Mouse (Mus musculus) hindbrain, embryonic 15.5 days (tissue): ENCODE results near the gene Csnk1d. TPM values are rescaled to one million over a fixed set of nuclear protein-coding genes. Genes with fewer than 3 reads are reported as not detected.

Experiments used
- ATAC-seq: fragments of 200-750 bp; cut with Nextera tagmentation; 2 replicates; pipeline ENCODE4 v1.8.0; 2017; ENCODE audit warnings: low read depth, moderate number of reproducible peaks, moderate TSS enrichment; ENCODE audit not compliant: low FRiP score
- H3K27ac ChIP-seq: fragments of 300-500 bp; sonication (generic); replicated peaks from 2 replicates; pipeline ENCODE4 v1.5.1; 2015; ENCODE audit warnings: mild to moderate bottlenecking, inconsistent platforms
- H3K27me3 ChIP-seq: fragments of 300-500 bp; sonication (generic); 2 replicates; pipeline ENCODE4 v1.6.1; 2015; ENCODE audit warnings: control low read depth, inconsistent platforms
- H3K36me3 ChIP-seq: fragments of 300-500 bp; sonication (generic); 2 replicates; pipeline ENCODE4 v1.6.1; 2015; ENCODE audit warnings: control low read depth, inconsistent platforms
- H3K4me1 ChIP-seq: fragments of 300-500 bp; sonication (generic); replicated peaks from 2 replicates; pipeline ENCODE4 v1.6.1; 2015; ENCODE audit warnings: control low read depth, inconsistent platforms
- H3K4me2 ChIP-seq: fragments of 300-500 bp; sonication (generic); 2 replicates; pipeline ENCODE4 v1.6.1; 2015; ENCODE audit warnings: moderate library complexity, mild to moderate bottlenecking, inconsistent platforms
- H3K4me3 ChIP-seq: fragments of 300-500 bp; sonication (generic); 2 replicates; pipeline ENCODE4 v1.5.1; 2015; ENCODE audit warnings: mild to moderate bottlenecking, inconsistent platforms
- H3K9ac ChIP-seq: fragments of 300-500 bp; sonication (generic); 2 replicates; pipeline ENCODE4 v1.6.1; 2015; ENCODE audit warnings: inconsistent platforms
- H3K9me3 ChIP-seq: fragments of 300-500 bp; sonication (generic); 2 replicates; pipeline ENCODE4 v1.6.1; 2016; ENCODE audit warnings: control low read depth, inconsistent platforms
- WGBS: fragments of 180-500 bp; shearing (Covaris S2); methylation state at CpG from one replicate; pipeline ENCODE4 v1.1.7; 2015; 5-methylcytosine and 5-hydroxymethylcytosine counted together
- polyA plus RNA-seq: library from polyadenylated mRNA; unstranded; fragments of >200 nt; fragmentation: Nextera tagmentation; extraction: Ambion mirVana; gene quantifications from 2 replicates; pipeline ENCODE4 v1.2.1, GENCODE M21; 2015

Csnk1d gene
- polyA plus RNA-seq, 1 experiment from 2014 or later: 147 TPM

- Histone ChIP-seq H3K4me1 (peaks cover 25% of the 10 kb centered on the region; the same call in 1 of the 2 replicates), H3K4me3 (no peak overlapping the region), H3K9me3 (no peaks in the 10 kb centered on the region), H3K9ac (no peak overlapping the region), H3K4me2 (no peak overlapping the region), H3K27ac (no peak overlapping the region), H3K27me3 (no peaks in the 10 kb centered on the region), H3K36me3 (peaks cover 58% of the 10 kb centered on the region)
- no peak for ATAC-seq
These were observed 8.7 kb downstream of the Csnk1d start for GRCm38 (mm10) chr11:120982459-120982858.

- Histone ChIP-seq H3K9ac (no peak overlapping the region), H3K36me3 (peaks cover 60% of the 10 kb centered on the region), H3K4me2 (no peak overlapping the region), H3K4me3 (no peak overlapping the region), H3K27me3 (no peaks in the 10 kb centered on the region), H3K4me1 (0 out of 2 replicates have a peak, but pooled peaks cover 17% of the 10 kb centered on the region), H3K9me3 (no peaks in the 10 kb centered on the region), H3K27ac (no peak overlapping the region)
- 87% methylated on average over 4 of the region's 4 CpGs for WGBS
- ATAC-seq: no peak
These were observed 9.5 kb downstream of the Csnk1d start for GRCm38 (mm10) chr11:120981661-120982060.

- Histone ChIP-seq H3K9ac (no peak overlapping the region), H3K4me1 (peaks cover 10% of the 10 kb centered on the region; the same call in 1 of the 2 replicates), H3K9me3 (no peaks in the 10 kb centered on the region), H3K27me3 (no peaks in the 10 kb centered on the region), H3K36me3 (peaks cover 52% of the 10 kb centered on the region), H3K4me2 (no peak overlapping the region), H3K4me3 (no peak overlapping the region), H3K27ac (no peak overlapping the region)
- WGBS: 88% methylated on average over 9 of the region's 9 CpGs
- no peak for ATAC-seq
These were observed 10.6 kb downstream of the Csnk1d start for GRCm38 (mm10) chr11:120980427-120981035.

- H3K36me3 ChIP-seq: peaks cover 58% of the 10 kb centered on the region
- no peak for ATAC-seq
- WGBS: 84% methylated on average over 8 of the region's 8 CpGs
- H3K4me1 ChIP-seq: peaks cover 10% of the 10 kb centered on the region; the same call in 1 of the 2 replicates
- no peak overlapping the region for H3K27ac ChIP-seq
- H3K4me3 ChIP-seq: no peak overlapping the region
- no peak overlapping the region for H3K4me2 ChIP-seq
- H3K27me3 ChIP-seq: no peaks in the 10 kb centered on the region
- H3K9ac ChIP-seq: no peak overlapping the region
- H3K9me3 ChIP-seq: no peaks in the 10 kb centered on the region
These were observed 11.3 kb downstream of the Csnk1d start for GRCm38 (mm10) chr11:120979711-120980426.

- no peaks in the 10 kb centered on the region for H3K27me3 ChIP-seq
- no peaks in the 10 kb centered on the region; the same call in 1 of the 2 replicates for H3K4me1 ChIP-seq
- no peak overlapping the region for H3K4me2 ChIP-seq
- H3K36me3 ChIP-seq: peaks cover 76% of the 10 kb centered on the region
- H3K9me3 ChIP-seq: no peaks in the 10 kb centered on the region
- no peak for ATAC-seq
- no peak overlapping the region for H3K27ac ChIP-seq
- no peak overlapping the region for H3K4me3 ChIP-seq
- WGBS: 71% methylated on average over 6 of the region's 6 CpGs
- no peak overlapping the region for H3K9ac ChIP-seq
These were observed 17.8 kb downstream of the Csnk1d start for GRCm38 (mm10) chr11:120973318-120973717.

- WGBS: 92% methylated on average over 5 of the region's 5 CpGs
- Histone ChIP-seq H3K4me1 (no peaks in the 10 kb centered on the region; the same call in 1 of the 2 replicates), H3K4me3 (no peak overlapping the region), H3K36me3 (peaks cover 89% of the 10 kb centered on the region), H3K9ac (no peak overlapping the region), H3K27ac (no peak overlapping the region), H3K4me2 (no peak overlapping the region), H3K9me3 (no peaks in the 10 kb centered on the region), H3K27me3 (no peaks in the 10 kb centered on the region)
- no peak for ATAC-seq
These were observed 19.9 kb downstream of the Csnk1d start for GRCm38 (mm10) chr11:120971237-120971636.

GRCm38 (mm10) chr11:120969742-120970141 is 21.4 kb downstream of the Csnk1d start:
- WGBS: 94% methylated on average over 5 of the region's 5 CpGs
- Histone ChIP-seq H3K9me3 (no peaks in the 10 kb centered on the region), H3K4me3 (no peak overlapping the region), H3K4me2 (no peak overlapping the region), H3K27me3 (no peaks in the 10 kb centered on the region), H3K27ac (no peak overlapping the region), H3K36me3 (peaks cover 95% of the 10 kb centered on the region), H3K4me1 (peaks cover 4% of the 10 kb centered on the region; the same call in 1 of the 2 replicates), H3K9ac (no peak overlapping the region)
- ATAC-seq: no peak

- H3K4me2 ChIP-seq: no peak overlapping the region
- 89% methylated on average over 4 of the region's 4 CpGs for WGBS
- no peak overlapping the region for H3K9ac ChIP-seq
- H3K9me3 ChIP-seq: no peaks in the 10 kb centered on the region
- H3K27ac ChIP-seq: no peak overlapping the region
- no peaks in the 10 kb centered on the region for H3K27me3 ChIP-seq
- no peak overlapping the region for H3K4me3 ChIP-seq
- H3K4me1 ChIP-seq: peaks cover 8% of the 10 kb centered on the region; the same call in 1 of the 2 replicates
- ATAC-seq: no peak
- H3K36me3 ChIP-seq: peaks cover 96% of the 10 kb centered on the region
These were observed 25.5 kb downstream of the Csnk1d start for GRCm38 (mm10) chr11:120965587-120965986.

GRCm38 (mm10) chr11:120964195-120965157 is 26.7 kb downstream of the Csnk1d start:
- no peak overlapping the region for H3K4me3 ChIP-seq
- no peaks in the 10 kb centered on the region for H3K9me3 ChIP-seq
- no peak for ATAC-seq
- no peaks in the 10 kb centered on the region for H3K27me3 ChIP-seq
- H3K27ac ChIP-seq: no peak overlapping the region
- 65% methylated on average over 10 of the region's 10 CpGs for WGBS
- no peak overlapping the region for H3K9ac ChIP-seq
- peaks cover 86% of the 10 kb centered on the region for H3K36me3 ChIP-seq
- peaks cover 8% of the 10 kb centered on the region; the same call in 1 of the 2 replicates for H3K4me1 ChIP-seq
- no peak overlapping the region for H3K4me2 ChIP-seq

GRCm38 (mm10) chr11:120962909-120963308 is 28.2 kb downstream of the Csnk1d start:
- Histone ChIP-seq H3K9me3 (no peaks in the 10 kb centered on the region), H3K4me1 (peaks cover 8% of the 10 kb centered on the region; the same call in 1 of the 2 replicates), H3K36me3 (peaks cover 74% of the 10 kb centered on the region), H3K4me2 (no peak overlapping the region), H3K9ac (no peak overlapping the region), H3K27me3 (no peaks in the 10 kb centered on the region), H3K4me3 (no peak overlapping the region), H3K27ac (no peak overlapping the region)
- ATAC-seq: no peak
- 85% methylated on average over 7 of the region's 7 CpGs for WGBS

- H3K4me1 ChIP-seq: peaks cover 8% of the 10 kb centered on the region; the same call in 1 of the 2 replicates
- no peak overlapping the region for H3K27ac ChIP-seq
- H3K4me2 ChIP-seq: no peak overlapping the region
- H3K4me3 ChIP-seq: no peak overlapping the region
- H3K27me3 ChIP-seq: no peaks in the 10 kb centered on the region
- H3K9me3 ChIP-seq: no peaks in the 10 kb centered on the region
- no peak for ATAC-seq
- H3K36me3 ChIP-seq: peaks cover 67% of the 10 kb centered on the region
- H3K9ac ChIP-seq: no peak overlapping the region
- WGBS: 92% methylated on average over 13 of the region's 13 CpGs
These were observed 28.9 kb downstream of the Csnk1d start for GRCm38 (mm10) chr11:120962050-120962771.
